Mouse (Mus musculus): ENCODE results near the gene Aars2.

GRCm38 (mm10) chr17:45538394-45538793 is 31.8 kb downstream of the Aars2 start:
- TF ChIP-seq CTCF (IDR thresholded peaks at IDR 0.05; ENCODE audit: low read depth), result no peak
- TF ChIP-seq EP300 (IDR thresholded peaks at IDR 0.05; ENCODE audit: low read depth), result no peak
